Mouse (Mus musculus): Measurements from ENCODE around the gene March2.

DNA sequence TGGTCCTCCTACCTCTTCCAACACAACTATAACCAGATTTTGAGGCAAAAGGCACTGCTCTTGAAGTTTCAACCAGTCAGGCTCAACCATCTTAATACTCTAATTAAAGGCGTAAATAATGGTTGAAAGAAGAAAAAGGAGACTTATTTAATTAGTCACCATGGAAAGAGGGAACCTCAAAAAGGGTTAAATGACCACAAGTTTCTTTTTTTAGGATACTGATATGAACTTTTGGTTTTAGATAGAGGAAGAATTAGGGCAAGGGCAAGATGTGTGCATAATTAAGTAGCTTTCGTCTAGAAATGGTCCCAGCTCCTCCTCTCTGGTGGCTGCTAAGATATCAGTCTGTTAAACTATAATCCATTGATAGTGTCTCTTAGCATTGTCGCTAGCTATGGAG, 47.9 kb upstream of the March2 start:
- TF ChIP-seq CTCF (IDR thresholded peaks at IDR 0.05), result no peak
- TF ChIP-seq EP300 (IDR thresholded peaks at IDR 0.05; ENCODE audit: insufficient read depth, low read depth, low read length), result no peak

Measured in heart, adult 2 months (tissue).